2 mouse cellular contexts compared by ENCODE assay signal in genomic region chr4:145313966-145314365, GRCm38 (mm10).
TF ChIP-seq lines count a peak whose summit lies in the region.

No protein-coding gene starts in this region.

TF ChIP-seq in CH12.LX, 34 proteins besides CTCF, POLR2A, EP300 and RAD21:
- peak; percentile 33 for TF ChIP-seq SMC3 (IDR thresholded peaks at IDR 0.05; ENCODE audit: low read depth, low read length)
- 0 out of 2 replicates have a peak, but pooled peaks have one; percentile 35 for TF ChIP-seq MEF2A (IDR thresholded peaks at IDR 0.05; ENCODE audit: borderline replicate concordance, low read depth, low read length)
- TF ChIP-seq ZMIZ1 (IDR thresholded peaks at IDR 0.05; ENCODE audit: low read depth, low read length), result no peak
- TF ChIP-seq IRF4 (IDR thresholded peaks at IDR 0.05; ENCODE audit: low read depth, low read length), result 0 out of 2 replicates have a peak, but pooled peaks have one; percentile 25
- TF ChIP-seq TCF12 (IDR thresholded peaks at IDR 0.05; ENCODE audit: low read depth, low read length), result peak; percentile 66; the same call in 1 of the 2 replicates
TF ChIP-seq in CH12.LX: peak in this region for 4.

TF ChIP-seq in MEL, 35 proteins besides CTCF, POLR2A, EP300 and RAD21:
- TF ChIP-seq MAFK (IDR thresholded peaks at IDR 0.05; ENCODE audit: borderline replicate concordance, low read depth, low read length), result no peak
- TF ChIP-seq RCOR1 (IDR thresholded peaks at IDR 0.05; ENCODE audit: low read depth, low read length), result no peak
- TF ChIP-seq POLR2AphosphoS5 (IDR thresholded peaks at IDR 0.05; ENCODE audit: borderline replicate concordance, low read depth, low read length), result no peak
- TF ChIP-seq MXI1 (IDR thresholded peaks at IDR 0.05; ENCODE audit: low read depth, low read length), result no peak
- no peak for TF ChIP-seq BHLHE40 (IDR thresholded peaks at IDR 0.05; ENCODE audit: borderline replicate concordance, low read depth, low read length)
- TF ChIP-seq JUND (IDR thresholded peaks at IDR 0.05; ENCODE audit: low read depth, low read length), result no peak
- TF ChIP-seq SIN3A (IDR thresholded peaks at IDR 0.05; ENCODE audit: low read length), result no peak
- no peak for TF ChIP-seq E2F4 (IDR thresholded peaks at IDR 0.05; ENCODE audit: borderline replicate concordance, low read depth, low read length)
- no peak for TF ChIP-seq TCF12 (IDR thresholded peaks at IDR 0.05; ENCODE audit: low read depth, low read length)
